Mouse (Mus musculus): ENCODE measurements around the gene Cog4. TPM values are rescaled to one million over a fixed set of nuclear protein-coding genes. Genes with fewer than 3 reads are reported as not detected.
A peak's percentile ranks its signal among the peaks of the same experiment; 100 is the strongest.
"Not testable (repeated sequence)": the region's sequence is repeated elsewhere in the genome, so short reads cannot be mapped to it uniquely, and the experiment has no call there.

Cog4 gene
- total RNA-seq, 2 experiments from 2014 or later: 58.6 to 67.6 TPM

- DNase-seq: no peak
These were observed 45.6 kb downstream of the Cog4 start for GRCm38 (mm10) chr8:110892040-110892439.

- no peak for DNase-seq
These were observed 46.5 kb downstream of the Cog4 start for GRCm38 (mm10) chr8:110892913-110893312.

GRCm38 (mm10) chr8:110894851-110895250 lies 48.5 kb downstream of the Cog4 start:
- DNase-seq: no peak

- no peak for DNase-seq
These were observed 48.9 kb downstream of the Cog4 start for GRCm38 (mm10) chr8:110895254-110895653.

GRCm38 (mm10) chr8:110895812-110896211 lies 49.4 kb downstream of the Cog4 start:
- no peak for DNase-seq

GRCm38 (mm10) chr8:110897495-110897894 lies 51.1 kb downstream of the Cog4 start:
- no peak for DNase-seq

- DNase-seq: no peak
These were observed 54.7 kb downstream of the Cog4 start for GRCm38 (mm10) chr8:110901056-110901455.

- peak; percentile 83 to 85 for DNase-seq
These were observed 55.6 kb downstream of the Cog4 start, which contains the start of gene Fuk for GRCm38 (mm10) chr8:110901839-110902578. TSS of gene Fuk (minus strand) at chr8:110902488.

- no peak for DNase-seq
These were observed 56.2 kb downstream of the Cog4 start for GRCm38 (mm10) chr8:110902579-110902965.

- DNase-seq: no peak
These were observed 59.0 kb downstream of the Cog4 start for GRCm38 (mm10) chr8:110905404-110905803.

- DNase-seq: no peak
These were observed 60.3 kb downstream of the Cog4 start for GRCm38 (mm10) chr8:110906682-110907081.

- not testable (repeated sequence) for DNase-seq
These were observed 63.5 kb downstream of the Cog4 start for GRCm38 (mm10) chr8:110909850-110910249.

- no peak for DNase-seq
These were observed 65.5 kb downstream of the Cog4 start for GRCm38 (mm10) chr8:110911576-110912570.

GRCm38 (mm10) chr8:110917415-110917814 lies 71.0 kb downstream of the Cog4 start:
- no peak for DNase-seq

GRCm38 (mm10) chr8:110918027-110918426 lies 71.6 kb downstream of the Cog4 start:
- DNase-seq: no peak

- no peak for DNase-seq
These were observed 72.1 kb downstream of the Cog4 start for GRCm38 (mm10) chr8:110918460-110918859.

GRCm38 (mm10) chr8:110919341-110920031 lies 73.1 kb downstream of the Cog4 start, which contains the start of gene St3gal2:
TSS of gene St3gal2 (plus strand) at chr8:110919922.
- peak; percentile 92 to 93 for DNase-seq

- no peak for DNase-seq
These were observed 73.8 kb downstream of the Cog4 start for GRCm38 (mm10) chr8:110920032-110920772.

- no peak for DNase-seq
These were observed 74.4 kb downstream of the Cog4 start for GRCm38 (mm10) chr8:110920773-110921277.

- no peak for DNase-seq
These were observed 75.3 kb downstream of the Cog4 start for GRCm38 (mm10) chr8:110921492-110922230.

GRCm38 (mm10) chr8:110925691-110926140 lies 79.3 kb downstream of the Cog4 start:
- DNase-seq: no peak
